Mouse (Mus musculus): ENCODE measurements at regions not wholly inside any gene's neighbourhood (a gene's known extent, or its start where the extent isn't known, plus 50 kb on each side); places are given as distances from the start of the nearest gene placed in this dataset.

- TF ChIP-seq CTCF (conservative IDR thresholded peaks at IDR 0.05; ENCODE audit: insufficient read depth, insufficient read length, low read depth, low read length) (no peak), POLR2A (IDR thresholded peaks at IDR 0.05; ENCODE audit: low read depth, low read length) (no peak)
Measured at GRCm38 (mm10) chr10:74760734-74761133, 206.2 kb upstream of the Gnaz start.
